ENCODE assay signal across 8 mouse cellular contexts in genomic region chr15:62566106-62566511, GRCm38 (mm10).
DNase-seq lines count a peak whose midpoint lies in the region; ATAC-seq and TF ChIP-seq lines count a peak whose summit lies in the region.

No protein-coding gene starts in this region.

- ATAC-seq in cerebellum, adult (ENCODE audit: insufficient number of reproducible peaks, low FRiP score, low TSS enrichment) = no peak
- ATAC-seq in intestine, postnatal 0 days = no peak

- no peaks in the 10 kb centered on the region for H3K9me3 ChIP-seq in intestine, postnatal 0 days (ENCODE audit: control insufficient read depth)

- no peaks in the 10 kb centered on the region for H3K27me3 ChIP-seq in intestine, postnatal 0 days (replicated peaks; ENCODE audit: control insufficient read depth, insufficient read depth, low read length)

- no peak overlapping the region for H3K9ac ChIP-seq in intestine, postnatal 0 days (ENCODE audit: low read depth, low read length)

- H3K4me1 ChIP-seq in intestine, postnatal 0 days (replicated peaks; ENCODE audit: control insufficient read depth, insufficient read depth, low read length) = no peaks in the 10 kb centered on the region

- no peak overlapping the region for H3K4me2 ChIP-seq in intestine, postnatal 0 days (replicated peaks; ENCODE audit: low read depth)

- no peaks in the 10 kb centered on the region for H3K36me3 ChIP-seq in intestine, postnatal 0 days (ENCODE audit: control insufficient read depth, insufficient read depth)

- H3K4me3 ChIP-seq in intestine, postnatal 0 days (ENCODE audit: low read depth, low read length) = no peak overlapping the region

- no peak overlapping the region for H3K27ac ChIP-seq in intestine, postnatal 0 days (ENCODE audit: low read depth, low read length)

- DNase-seq in cerebellum, adult 11-12 months = peak; percentile 6
- peak; percentile 24 for DNase-seq in urinary bladder, postnatal 14 days (ENCODE audit: low spot score)
- DNase-seq in urinary bladder, postnatal 10 days (ENCODE audit: low spot score) = no peak
- DNase-seq in heart, postnatal 4 days = peak; percentile 58
- DNase-seq in layer of hippocampus, postnatal 10 days (ENCODE audit: low spot score in 2 of 2) = peak; percentile 51 to 54
- DNase-seq in skeletal muscle tissue, adult 2 months (ENCODE audit: low read depth, low spot score) = peak; percentile 4

- WGBS in intestine, postnatal 0 days = 28% methylated on average over 7 of the region's 7 CpGs

- no peak for TF ChIP-seq CTCF in intestine, postnatal 0 days (IDR thresholded peaks at IDR 0.05; ENCODE audit: low read depth)
